Mouse (Mus musculus) liver, embryonic 14.5 days (tissue): ENCODE measurements around the gene Slc25a51. TPM values are rescaled to one million over a fixed set of nuclear protein-coding genes. Genes with fewer than 3 reads are reported as not detected.

Experiments used
- ATAC-seq: fragments of 200-750 bp; cut with Nextera tagmentation; 2 replicates; pipeline ENCODE4 v1.8.0; 2017; ENCODE audit warnings: moderate number of reproducible peaks, mild to moderate bottlenecking, moderate library complexity; ENCODE audit not compliant: insufficient read depth
- DNase-seq, 3 experiments: peaks; one replicate each; pipeline ENCODE4 v3.0.0-alpha.2; 2012 to 2013; ENCODE audit warnings: low read depth in 3 of 3, low spot score in 3 of 3
- H3K27ac ChIP-seq: fragments of 300-500 bp; sonication (generic); 2 replicates; pipeline ENCODE4 v1.5.1; 2014; ENCODE audit warnings: moderate library complexity, mild to moderate bottlenecking, control low read depth, inconsistent platforms
- H3K27me3 ChIP-seq: fragments of 300-500 bp; sonication (generic); 2 replicates; pipeline ENCODE4 v1.6.1; 2014; ENCODE audit warnings: mild to moderate bottlenecking, low read length, moderate library complexity; ENCODE audit not compliant: control insufficient read depth, insufficient read depth
- H3K36me3 ChIP-seq: fragments of 300-500 bp; sonication (generic); replicated peaks from 2 replicates; pipeline ENCODE4 v1.6.1; 2014; ENCODE audit warnings: low read depth; ENCODE audit not compliant: control insufficient read depth, insufficient read depth
- H3K4me1 ChIP-seq, 2 experiments: fragments of 200-500 bp in 1 of 2; fragments of 300-500 bp in 1 of 2; sonication (generic) in 1 of 2; replicated peaks; 2 replicates each; pipeline ENCODE4 v1.6.1; 2012 to 2014; ENCODE audit warnings: antibody characterized with exemption in 1 of 2, inconsistent platforms in 1 of 2, low read length in 1 of 2; ENCODE audit not compliant: control insufficient read depth in 2 of 2, insufficient read depth in 2 of 2
- H3K4me2 ChIP-seq: fragments of 300-500 bp; sonication (generic); 2 replicates; pipeline ENCODE4 v1.6.1; 2014; ENCODE audit warnings: low read depth, mild to moderate bottlenecking, control low read depth, moderate library complexity
- H3K4me3 ChIP-seq, 2 experiments: fragments of 200-500 bp in 1 of 2; fragments of 300-500 bp in 1 of 2; sonication (generic) in 1 of 2; 2 replicates each; pipeline ENCODE4 v1.5.1; 2012 to 2014; ENCODE audit warnings: low read depth in 2 of 2, low read length in 2 of 2, mild to moderate bottlenecking in 2 of 2, control low read depth in 1 of 2, inconsistent platforms in 1 of 2, moderate library complexity in 1 of 2; ENCODE audit not compliant: insufficient read depth in 1 of 2
- H3K9ac ChIP-seq: fragments of 300-500 bp; sonication (generic); replicated peaks from 2 replicates; pipeline ENCODE4 v1.6.1; 2014; ENCODE audit warnings: mild to moderate bottlenecking, control low read depth, moderate library complexity
- H3K9me3 ChIP-seq: fragments of 300-500 bp; sonication (generic); 2 replicates; pipeline ENCODE4 v1.6.1; 2016; ENCODE audit warnings: low read length, mixed read lengths; ENCODE audit not compliant: control insufficient read depth
- CTCF ChIP-seq: IDR thresholded peaks from 2 replicates; pipeline ENCODE4 v1.5.1; 2016; ENCODE audit warnings: antibody characterized with exemption, low read depth, control low read depth
- EP300 ChIP-seq: IDR thresholded peaks from 2 replicates; pipeline ENCODE4 v1.6.1; 2016; ENCODE audit warnings: antibody characterized with exemption, low read depth
- WGBS: fragments of 180-500 bp; shearing (Covaris S2); extraction: QIAGEN DNeasy Blood & Tissue Kit; methylation state at CpG from one replicate; pipeline ENCODE4 v1.1.7; 2014; ENCODE audit not compliant: insufficient replicate concordance; 5-methylcytosine and 5-hydroxymethylcytosine counted together
- polyA plus RNA-seq, 2 experiments: library from polyadenylated mRNA; depleted of rRNA in 1 of 2; stranded (reverse) in 1 of 2; unstranded in 1 of 2; fragments of >200 nt; fragmentation: Nextera tagmentation in 1 of 2; extraction: Ambion mirVana in 1 of 2; gene quantifications; 2 replicates each; pipeline versions ENCODE4 v1.2.1 to v1.2.3; 2012 to 2014

The Slc25a51 gene
- polyA plus RNA-seq, 2 experiments = 53.4 to 65.5 TPM

DNA sequence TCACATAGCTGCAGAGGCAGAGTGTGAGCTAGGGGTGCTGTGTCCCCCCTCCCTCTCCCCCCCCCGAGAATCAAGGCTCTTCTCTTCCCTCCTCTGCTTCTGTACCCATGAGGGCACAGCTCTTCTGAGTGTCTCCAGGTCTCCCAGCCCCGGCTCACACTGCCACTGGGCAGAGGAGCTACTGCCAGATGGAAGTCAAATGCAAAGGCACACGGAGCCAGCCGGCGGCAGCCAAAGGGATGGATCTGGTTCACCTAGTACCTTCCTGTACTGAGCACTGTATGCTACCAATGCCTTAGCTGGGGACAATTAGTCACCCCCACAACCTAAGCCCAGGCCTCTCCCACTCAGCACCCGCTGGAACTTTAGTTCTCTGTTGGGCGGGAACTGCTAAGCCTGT, 7.7 kb upstream of the Slc25a51 start:
- 64% methylated on average over 7 of the region's 7 CpGs for WGBS
- Histone ChIP-seq H3K4me3 (no peak overlapping the region), H3K4me2 (no peak overlapping the region), H3K27ac (no peak overlapping the region), H3K4me1 (peaks cover 0 to 2% of the 10 kb centered on the region in 2 experiments; a peak in 1 of 4 replicates), H3K9ac (no peak overlapping the region), H3K36me3 (no peaks in the 10 kb centered on the region), H3K27me3 (peaks cover 9% of the 10 kb centered on the region), H3K9me3 (no peaks in the 10 kb centered on the region)
- no peak for ATAC-seq
- TF ChIP-seq CTCF (no peak), EP300 (no peak)
- no peak for DNase-seq

DNA sequence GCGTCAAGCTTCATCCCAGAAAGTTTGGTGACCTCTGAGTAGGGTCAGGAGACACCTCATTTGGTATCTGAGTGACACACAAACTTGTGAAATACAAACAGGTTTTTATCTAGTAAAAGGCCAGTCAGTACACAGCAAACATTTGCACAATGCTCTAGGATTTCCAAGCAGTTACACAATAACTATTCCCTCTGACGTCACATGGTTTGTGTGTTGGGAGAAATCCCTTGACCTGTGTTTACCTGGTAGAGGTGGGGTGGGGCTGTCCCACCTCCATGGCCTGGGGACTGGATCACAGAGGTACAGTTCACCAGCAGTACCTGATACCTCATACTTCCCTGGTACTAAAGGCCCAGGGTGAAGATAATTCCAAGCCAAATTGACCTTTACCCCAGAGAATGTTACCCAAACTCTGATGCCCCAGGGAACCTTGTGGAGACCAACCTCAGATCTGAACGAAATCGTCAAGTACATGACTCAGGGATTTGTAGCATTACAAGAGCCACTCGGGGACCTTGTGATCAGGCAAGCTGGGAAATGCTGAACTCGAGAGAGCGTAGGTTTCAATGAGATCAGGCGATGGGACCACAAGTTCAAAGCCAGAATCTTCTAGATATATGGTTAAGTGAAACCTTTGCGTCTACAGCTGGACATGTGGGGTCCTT, 5.2 kb upstream of the Slc25a51 start:
- peak in 1 of 3 experiments; percentile 38 for DNase-seq
- Histone ChIP-seq H3K36me3 (no peaks in the 10 kb centered on the region), H3K27ac (no peak overlapping the region), H3K9ac (no peak overlapping the region), H3K4me3 (no peak overlapping the region), H3K9me3 (no peaks in the 10 kb centered on the region), H3K27me3 (peaks cover 14% of the 10 kb centered on the region), H3K4me1 (peaks cover 0 to 7% of the 10 kb centered on the region in 2 experiments; a peak in 2 of 4 replicates), H3K4me2 (no peak overlapping the region)
- WGBS = 59% methylated on average over 9 of the region's 9 CpGs
- ATAC-seq = peak; percentile 9; the same call in 1 of the 2 replicates
- TF ChIP-seq CTCF (no peak), EP300 (no peak)

DNA sequence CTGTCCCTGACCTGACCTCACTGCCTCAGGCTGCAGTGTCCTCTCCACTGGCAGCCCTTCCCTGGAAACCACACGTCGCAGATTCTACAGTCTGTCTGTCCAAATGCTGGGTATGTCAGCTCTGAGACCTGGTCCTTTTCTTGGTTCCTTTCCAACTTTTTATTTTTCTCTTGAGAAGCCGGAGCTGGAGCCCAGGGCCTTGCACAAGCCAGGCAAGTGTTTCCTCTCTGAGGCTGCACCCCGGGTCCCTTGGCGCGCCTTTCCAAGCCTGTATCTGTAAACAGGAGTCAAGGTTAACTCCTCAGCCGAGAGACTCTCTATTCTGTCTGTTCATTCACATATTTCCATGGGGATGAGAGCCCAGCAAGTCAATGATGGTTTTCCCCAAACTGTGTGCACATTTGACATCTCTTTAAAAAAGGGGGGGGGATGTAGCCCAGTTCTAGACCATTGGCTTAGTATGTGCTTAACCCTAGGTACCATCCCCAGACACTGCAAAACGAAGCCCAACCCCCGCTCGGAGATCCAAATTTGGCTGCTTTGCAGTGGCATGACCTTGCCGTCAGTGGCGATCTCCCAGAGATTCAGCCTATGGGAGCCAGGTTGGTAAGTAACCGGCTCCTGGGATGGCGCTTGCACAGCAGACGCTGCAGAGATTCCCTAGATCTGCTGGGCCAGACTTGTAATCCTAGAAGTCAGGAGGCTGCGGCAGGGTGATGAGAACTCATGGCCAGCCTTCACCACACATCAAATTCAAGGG, 4.0 kb upstream of the Slc25a51 start:
- H3K27ac ChIP-seq = no peak overlapping the region
- no peak overlapping the region for H3K4me2 ChIP-seq
- ATAC-seq = no peak
- TF ChIP-seq EP300 = no peak
- TF ChIP-seq CTCF = no peak
- no peak for DNase-seq
- no peak overlapping the region for H3K9ac ChIP-seq
- H3K36me3 ChIP-seq = no peaks in the 10 kb centered on the region
- peaks cover 2 to 6% of the 10 kb centered on the region in 2 experiments; a peak in 3 of 4 replicates for H3K4me1 ChIP-seq
- H3K27me3 ChIP-seq = peaks cover 14% of the 10 kb centered on the region
- 72% methylated on average over 16 of the region's 16 CpGs for WGBS
- H3K4me3 ChIP-seq = no peak overlapping the region
- no peaks in the 10 kb centered on the region for H3K9me3 ChIP-seq

DNA sequence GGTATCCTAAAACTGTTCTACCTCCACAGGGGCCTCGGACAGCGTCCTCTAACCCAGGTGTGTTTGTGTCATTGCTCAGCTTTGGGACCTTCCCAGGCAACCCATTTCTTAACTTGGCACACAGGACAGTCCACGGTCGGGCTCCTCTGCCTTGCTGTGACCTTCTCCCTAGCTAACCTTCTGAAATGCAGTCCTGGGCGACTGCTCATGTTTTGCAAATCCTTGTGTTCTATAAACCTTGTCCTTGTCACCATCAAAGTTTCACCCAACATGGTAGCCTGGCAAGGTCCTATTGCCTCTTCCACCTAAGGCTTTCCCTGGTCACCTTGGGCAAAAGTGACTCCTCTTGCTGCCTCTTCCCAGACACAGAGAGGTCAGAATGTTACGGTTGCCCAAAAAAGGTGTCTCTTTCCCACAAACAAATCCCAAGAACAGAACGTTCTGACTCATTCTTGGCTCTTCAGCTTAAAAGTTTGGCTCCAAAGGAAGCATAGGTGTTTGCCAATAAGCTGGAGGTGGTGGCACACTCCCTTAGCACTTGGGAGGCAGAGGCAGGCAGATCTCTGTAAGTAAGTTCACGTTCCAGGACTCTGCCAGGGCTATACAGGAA, 2.7 kb upstream of the Slc25a51 start:
- 69% methylated on average over 8 of the region's 8 CpGs for WGBS
- Histone ChIP-seq H3K9ac (no peak overlapping the region), H3K27ac (no peak overlapping the region), H3K4me1 (peaks cover 8 to 15% of the 10 kb centered on the region in 2 experiments), H3K4me2 (no peak overlapping the region), H3K9me3 (no peaks in the 10 kb centered on the region), H3K36me3 (peaks cover 3% of the 10 kb centered on the region; the same call in 1 of the 2 replicates), H3K4me3 (no peak overlapping the region), H3K27me3 (peaks cover 14% of the 10 kb centered on the region)
- TF ChIP-seq CTCF (no peak), EP300 (no peak)
- DNase-seq (no peak), ATAC-seq (no peak)

DNA sequence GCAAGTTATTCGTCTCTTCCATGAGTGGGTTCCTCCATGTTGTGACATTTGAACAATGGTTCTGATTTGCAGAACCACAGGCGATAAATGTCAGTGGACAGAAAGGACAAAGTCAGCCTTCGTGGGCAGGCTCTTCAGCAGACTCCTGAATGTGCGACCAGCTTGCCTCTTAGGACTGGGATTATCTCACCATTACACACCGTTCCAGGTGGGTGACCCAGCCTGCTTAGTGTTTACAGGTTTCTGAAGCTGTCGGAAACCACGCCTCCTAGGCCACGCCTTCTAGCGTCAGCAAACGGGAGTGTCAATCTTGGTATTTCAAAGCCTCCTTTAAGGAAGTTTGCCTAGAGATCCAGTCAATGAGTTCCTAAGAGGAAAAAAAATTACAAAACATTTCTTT, 704 bp upstream of the Slc25a51 start:
- TF ChIP-seq CTCF (peak; percentile 44), EP300 (no peak)
- ATAC-seq (peak; percentile 54), DNase-seq (peak; percentile 84 to 90 (median 87))
- Histone ChIP-seq H3K27ac (peak overlapping the region; percentile 100), H3K4me2 (peak overlapping the region; percentile 98), H3K4me3 (peak overlapping the region; percentile 67 to 96), H3K9me3 (no peaks in the 10 kb centered on the region), H3K36me3 (peaks cover 15% of the 10 kb centered on the region), H3K9ac (peak overlapping the region; percentile 100), H3K4me1 (peaks cover 18 to 24% of the 10 kb centered on the region in 2 experiments), H3K27me3 (peaks cover 11% of the 10 kb centered on the region)
- WGBS = 2% methylated on average over 10 of the region's 10 CpGs
